Mouse (Mus musculus): ENCODE measurements at regions not wholly inside any gene's neighbourhood (a gene's known extent, or its start where the extent isn't known, plus 50 kb on each side); places are given as distances from the start of the nearest gene placed in this dataset.
A peak's percentile ranks its signal among the peaks of the same experiment; 100 is the strongest.

- ATAC-seq = no peak
Measured at GRCm38 (mm10) chr12:118404171-118404570, 102.9 kb upstream of the Sp4 start.

- ATAC-seq = no peak
Measured at GRCm38 (mm10) chr12:118403519-118404087, 102.4 kb upstream of the Sp4 start.

GRCm38 (mm10) chr12:118401377-118401776 lies 100.1 kb upstream of the Sp4 start:
- no peak for ATAC-seq

- no peak for ATAC-seq
Measured at GRCm38 (mm10) chr12:118391654-118392053, 90.4 kb upstream of the Sp4 start.

GRCm38 (mm10) chr12:118381013-118381412 lies 79.8 kb upstream of the Sp4 start:
- ATAC-seq = no peak

- no peak for ATAC-seq
Measured at GRCm38 (mm10) chr12:118377898-118378297, 76.7 kb upstream of the Sp4 start.

- ATAC-seq = peak; percentile 80
Measured at GRCm38 (mm10) chr12:118376521-118377493, 75.6 kb upstream of the Sp4 start.

- ATAC-seq = peak; percentile 21
Measured at GRCm38 (mm10) chr12:118373250-118373649, 72.0 kb upstream of the Sp4 start.

- ATAC-seq = no peak
Measured at GRCm38 (mm10) chr12:118371905-118372304, 70.7 kb upstream of the Sp4 start.

GRCm38 (mm10) chr12:118367307-118368076 lies 66.3 kb upstream of the Sp4 start:
- peak; percentile 39 for ATAC-seq

GRCm38 (mm10) chr12:118352866-118353265 lies 51.6 kb upstream of the Sp4 start:
- no peak for ATAC-seq

GRCm38 (mm10) chr12:118351421-118351820 lies 50.2 kb upstream of the Sp4 start:
- ATAC-seq = no peak

Measured in CD4-positive, CD25-positive, alpha-beta regulatory T cell, adult 4 months (primary cell).